Mouse (Mus musculus) activated CD4-positive, CD25-positive, alpha-beta regulatory T cell, adult 9 weeks (primary cell): ENCODE results near the gene Gm27029. TPM values are rescaled to one million over a fixed set of nuclear protein-coding genes. Genes with fewer than 3 reads are reported as not detected.

Experiments used
- polyA plus RNA-seq: library from polyadenylated mRNA; unstranded; fragments of 100-300 nt; shearing (Covaris generic); gene quantifications from one replicate; pipeline ENCODE4 v1.2.1, GENCODE M21; 2017

Gene Gm27029
- 1.8 TPM for polyA plus RNA-seq

GRCm38 (mm10) chr11:101424105-101424851, at the start of gene Gm27029:
TSS of gene Gm27029 (minus strand) at chr11:101424796.

GRCm38 (mm10) chr11:101465869-101466551, 41.4 kb upstream of the Gm27029 start, which contains the start of gene Vat1:
TSS of gene Vat1 (minus strand) at chr11:101466230.

GRCm38 (mm10) chr11:101464211-101465100, 39.9 kb upstream of the Gm27029 start, which contains the start of gene Rnd2:
TSS of gene Rnd2 (plus strand) at chr11:101464999.

GRCm38 (mm10) chr11:101448274-101448746, 23.7 kb upstream of the Gm27029 start, which contains the start of gene Ifi35:
TSS of gene Ifi35 (plus strand) at chr11:101448407.

GRCm38 (mm10) chr11:101442127-101442693, 17.6 kb upstream of the Gm27029 start, which contains the start of gene Rpl27:
TSS of gene Rpl27 (plus strand) at chr11:101442298.

GRCm38 (mm10) chr11:101424925-101425813, 573 bp upstream of the Gm27029 start, which contains the start of the genes Rundc1 and Ptges3l:
TSS of gene Rundc1 (plus strand) at chr11:101425085.
TSS of gene Ptges3l (minus strand) at chr11:101425333.

GRCm38 (mm10) chr11:101417101-101417855, 7.3 kb downstream of the Gm27029 start, which contains the start of gene Aarsd1:
TSS of gene Aarsd1 (minus strand) at chr11:101417615.

GRCm38 (mm10) chr11:101367326-101367935, 57.2 kb downstream of the Gm27029 start, which contains the start of gene G6pc:
TSS of gene G6pc (plus strand) at chr11:101367561.

Other genes with a start within 250 kb of the Gm27029 start
- gene Ccr10, start 249.4 kb downstream of the Gm27029 start, polyA plus RNA-seq, result 1.9 TPM
- gene Ezh1, start 198.3 kb downstream of the Gm27029 start, polyA plus RNA-seq, result 96.4 TPM
- not detected for gene Ramp2, start 178.8 kb downstream of the Gm27029 start, polyA plus RNA-seq
- 157 TPM for gene Vps25, start 171.1 kb downstream of the Gm27029 start, polyA plus RNA-seq
- gene Wnk4, start 164.2 kb downstream of the Gm27029 start, polyA plus RNA-seq, result 2.4 TPM
- not detected for gene Cntd1, start 145.8 kb downstream of the Gm27029 start, polyA plus RNA-seq
- gene Coa3, start 145.7 kb downstream of the Gm27029 start, polyA plus RNA-seq, result 130 TPM
- gene Becn1, start 122.5 kb downstream of the Gm27029 start, polyA plus RNA-seq, result 217 TPM
- gene Psme3, start 108.6 kb downstream of the Gm27029 start, polyA plus RNA-seq, result 156 TPM
- gene Aoc2, start 99.7 kb downstream of the Gm27029 start, polyA plus RNA-seq, result 4.1 TPM
- not detected for gene Aoc3, start 94.2 kb downstream of the Gm27029 start, polyA plus RNA-seq
- gene G6pc, start 57.2 kb downstream of the Gm27029 start, polyA plus RNA-seq, result not detected
- gene Aarsd1, start 7.2 kb downstream of the Gm27029 start, polyA plus RNA-seq, result 39.4 TPM
- gene Rundc1, start 289 bp upstream of the Gm27029 start, polyA plus RNA-seq, result 10.1 TPM
- 0.50 TPM for gene Ptges3l, start 537 bp upstream of the Gm27029 start, polyA plus RNA-seq
- 357 TPM for gene Rpl27, start 17.5 kb upstream of the Gm27029 start, polyA plus RNA-seq
- gene Ifi35, start 23.6 kb upstream of the Gm27029 start, polyA plus RNA-seq, result 202 TPM
- not detected for gene Rnd2, start 40.2 kb upstream of the Gm27029 start, polyA plus RNA-seq
- gene Vat1, start 41.4 kb upstream of the Gm27029 start, polyA plus RNA-seq, result 0.61 TPM
- 6.9 TPM for gene Brca1, start 127.2 kb upstream of the Gm27029 start, polyA plus RNA-seq
- gene Nbr1, start 127.4 kb upstream of the Gm27029 start, polyA plus RNA-seq, result 107 TPM
- gene Tmem106a, start 157.4 kb upstream of the Gm27029 start, polyA plus RNA-seq, result 13.8 TPM
- not detected for gene Gm11634, start 174.5 kb upstream of the Gm27029 start, polyA plus RNA-seq
- 71.2 TPM for gene Rdm1, start 202.4 kb upstream of the Gm27029 start, polyA plus RNA-seq
- 2.7 TPM for gene Arl4d, start 240.7 kb upstream of the Gm27029 start, polyA plus RNA-seq